Mouse (Mus musculus): ENCODE measurements around the gene Ndel1.

- TF ChIP-seq CTCF (IDR thresholded peaks at IDR 0.05), result no peak
- TF ChIP-seq EP300 (IDR thresholded peaks at IDR 0.05; ENCODE audit: insufficient read depth, low read depth, low read length), result no peak
- no peak for TF ChIP-seq POLR2A (IDR thresholded peaks at IDR 0.05; ENCODE audit: insufficient read depth, low read depth, low read length)
Observed at GRCm38 (mm10) chr11:68883843-68884242, 12.2 kb upstream of the Ndel1 start.

Measured in heart, adult 2 months (tissue).